Mouse (Mus musculus) neural tube, embryonic 12.5 days (tissue): ENCODE measurements around the gene Pyroxd2. TPM values are rescaled to one million over a fixed set of nuclear protein-coding genes. Genes with fewer than 3 reads are reported as not detected.

Source experiments
- ATAC-seq: fragments of 200-750 bp; cut with Nextera tagmentation; 2 replicates; pipeline ENCODE4 v1.8.0; 2017; ENCODE audit warnings: low read depth, mild to moderate bottlenecking, moderate TSS enrichment, moderate library complexity; ENCODE audit not compliant: low FRiP score
- H3K27ac ChIP-seq: fragments of 300-500 bp; sonication (generic); 2 replicates; pipeline ENCODE4 v1.5.1; 2016
- H3K27me3 ChIP-seq: fragments of 300-500 bp; sonication (generic); replicated peaks from 2 replicates; pipeline ENCODE4 v1.6.1; 2016; ENCODE audit warnings: mild to moderate bottlenecking
- H3K36me3 ChIP-seq: fragments of 300-500 bp; sonication (generic); 2 replicates; pipeline ENCODE4 v1.6.1; 2016; ENCODE audit warnings: mild to moderate bottlenecking
- H3K4me1 ChIP-seq: fragments of 300-500 bp; sonication (generic); 2 replicates; pipeline ENCODE4 v1.6.1; 2016
- H3K4me2 ChIP-seq: fragments of 300-500 bp; sonication (generic); replicated peaks from 2 replicates; pipeline ENCODE4 v1.6.1; 2016; ENCODE audit warnings: mild to moderate bottlenecking
- H3K4me3 ChIP-seq: fragments of 300-500 bp; sonication (generic); 2 replicates; pipeline ENCODE4 v1.5.1; 2016
- H3K9ac ChIP-seq: fragments of 300-500 bp; sonication (generic); 2 replicates; pipeline ENCODE4 v1.6.1; 2016; ENCODE audit warnings: mild to moderate bottlenecking
- H3K9me3 ChIP-seq: fragments of 300-500 bp; sonication (generic); 2 replicates; pipeline ENCODE4 v1.6.1; 2016; ENCODE audit warnings: mild to moderate bottlenecking
- WGBS: fragments of 180-500 bp; shearing (Covaris S2); methylation state at CpG from one replicate; pipeline ENCODE4 v1.1.7; 2016; 5-methylcytosine and 5-hydroxymethylcytosine counted together
- polyA plus RNA-seq: library from polyadenylated mRNA; unstranded; fragments of >200 nt; fragmentation: Nextera tagmentation; extraction: Ambion mirVana; gene quantifications from 2 replicates; pipeline ENCODE4 v1.2.1, GENCODE M21; 2016

Gene Pyroxd2
- polyA plus RNA-seq, 1 experiment from 2014 or later: 1.9 TPM

DNA sequence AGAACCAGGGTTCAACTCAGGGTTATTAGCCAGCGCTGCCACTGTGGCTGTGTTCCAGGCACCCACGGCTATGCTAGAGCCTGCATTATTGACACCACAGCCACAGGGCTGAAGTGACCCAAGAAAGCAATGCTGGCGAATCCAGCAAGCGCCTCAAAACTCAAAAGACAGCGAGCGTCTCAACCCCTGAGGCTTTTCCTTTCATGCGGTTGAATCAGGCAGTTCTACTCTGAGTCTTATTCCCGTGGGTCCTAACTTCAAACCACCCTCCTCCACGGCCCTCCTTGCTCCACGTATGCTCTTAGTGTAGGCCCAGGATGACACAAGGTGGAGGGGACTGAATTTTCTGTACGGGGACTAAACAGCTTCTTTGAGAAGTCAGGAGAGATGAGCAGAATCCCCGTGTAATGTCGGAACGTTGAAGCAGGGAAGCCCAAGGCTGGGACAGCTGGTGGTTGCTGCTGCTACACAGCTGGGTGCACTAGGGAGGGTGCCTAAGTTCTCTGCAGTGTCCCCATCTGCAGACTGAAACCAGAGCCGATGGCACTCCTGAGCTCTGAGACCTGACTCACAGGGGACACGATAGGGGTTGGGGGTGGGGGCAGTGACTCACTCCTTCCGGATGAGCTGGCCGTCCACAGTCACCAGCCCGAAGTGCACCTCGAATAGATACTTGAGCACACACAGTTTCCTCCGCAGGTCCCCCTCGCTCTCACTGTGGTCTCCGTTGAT is 17.7 kb upstream of the Pyroxd2 start:
- no peak overlapping the region for H3K9ac ChIP-seq
- 0 out of 2 replicates have a peak, but pooled peaks cover 3% of the 10 kb centered on the region for H3K4me1 ChIP-seq
- H3K27ac ChIP-seq: no peak overlapping the region
- H3K4me3 ChIP-seq: no peak overlapping the region
- H3K27me3 ChIP-seq: no peaks in the 10 kb centered on the region
- WGBS: 81% methylated on average over 23 of the region's 23 CpGs
- no peak overlapping the region for H3K4me2 ChIP-seq
- no peaks in the 10 kb centered on the region for H3K36me3 ChIP-seq
- no peaks in the 10 kb centered on the region for H3K9me3 ChIP-seq
- ATAC-seq: no peak

GRCm38 (mm10) chr19:42769648-42770047 is 17.1 kb upstream of the Pyroxd2 start:
- WGBS: 91% methylated on average over 10 of the region's 10 CpGs
- Histone ChIP-seq H3K36me3 (no peaks in the 10 kb centered on the region), H3K4me3 (no peak overlapping the region), H3K27ac (no peak overlapping the region), H3K4me1 (0 out of 2 replicates have a peak, but pooled peaks cover 3% of the 10 kb centered on the region), H3K27me3 (no peaks in the 10 kb centered on the region), H3K9me3 (no peaks in the 10 kb centered on the region), H3K4me2 (no peak overlapping the region), H3K9ac (no peak overlapping the region)
- ATAC-seq: no peak

GRCm38 (mm10) chr19:42767361-42767760 is 14.8 kb upstream of the Pyroxd2 start:
- no peak overlapping the region for H3K4me2 ChIP-seq
- ATAC-seq: no peak
- no peaks in the 10 kb centered on the region for H3K27me3 ChIP-seq
- no peak overlapping the region for H3K27ac ChIP-seq
- no peak overlapping the region for H3K4me3 ChIP-seq
- 0 out of 2 replicates have a peak, but pooled peaks cover 3% of the 10 kb centered on the region for H3K4me1 ChIP-seq
- no peak overlapping the region for H3K9ac ChIP-seq
- no peaks in the 10 kb centered on the region for H3K36me3 ChIP-seq
- H3K9me3 ChIP-seq: no peaks in the 10 kb centered on the region
- WGBS: 39% methylated on average over 8 of the region's 8 CpGs

- Histone ChIP-seq H3K4me3 (no peak overlapping the region), H3K4me2 (no peak overlapping the region), H3K36me3 (0 out of 2 replicates have a peak, but pooled peaks cover 4% of the 10 kb centered on the region), H3K9me3 (no peaks in the 10 kb centered on the region), H3K4me1 (0 out of 2 replicates have a peak, but pooled peaks cover 3% of the 10 kb centered on the region), H3K27ac (no peak overlapping the region), H3K27me3 (no peaks in the 10 kb centered on the region), H3K9ac (no peak overlapping the region)
- 81% methylated on average over 10 of the region's 10 CpGs for WGBS
- no peak for ATAC-seq
Measured at GRCm38 (mm10) chr19:42764398-42764797, 11.8 kb upstream of the Pyroxd2 start.

DNA sequence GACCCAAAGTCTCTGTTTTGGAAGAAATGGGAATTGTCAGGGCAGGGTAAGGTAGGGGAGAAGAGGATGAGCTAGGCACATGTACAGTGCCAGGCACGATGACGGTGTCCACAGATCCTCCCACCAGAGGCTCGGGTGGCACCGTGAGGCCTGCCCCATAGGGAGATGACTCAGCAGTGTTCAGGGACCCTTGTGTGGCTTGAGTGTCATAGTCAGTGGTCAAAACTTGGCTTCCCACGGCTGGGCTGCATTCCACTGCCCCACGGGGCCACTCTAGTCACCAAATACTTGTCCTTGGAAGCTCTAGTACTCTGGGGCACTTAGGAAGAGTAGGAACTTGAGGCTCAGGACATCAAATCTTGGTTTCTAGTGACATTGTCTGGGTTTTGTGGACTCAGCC is 4.1 kb upstream of the Pyroxd2 start:
- no peak overlapping the region for H3K4me3 ChIP-seq
- H3K4me1 ChIP-seq: peaks cover 17% of the 10 kb centered on the region
- 0 out of 2 replicates have a peak, but pooled peaks cover 4% of the 10 kb centered on the region for H3K36me3 ChIP-seq
- no peak overlapping the region for H3K9ac ChIP-seq
- H3K9me3 ChIP-seq: no peaks in the 10 kb centered on the region
- H3K27me3 ChIP-seq: 0 out of 2 replicates have a peak, but pooled peaks cover 3% of the 10 kb centered on the region
- no peak overlapping the region for H3K27ac ChIP-seq
- H3K4me2 ChIP-seq: no peak overlapping the region
- ATAC-seq: no peak
- 92% methylated on average over 6 of the region's 6 CpGs for WGBS

DNA sequence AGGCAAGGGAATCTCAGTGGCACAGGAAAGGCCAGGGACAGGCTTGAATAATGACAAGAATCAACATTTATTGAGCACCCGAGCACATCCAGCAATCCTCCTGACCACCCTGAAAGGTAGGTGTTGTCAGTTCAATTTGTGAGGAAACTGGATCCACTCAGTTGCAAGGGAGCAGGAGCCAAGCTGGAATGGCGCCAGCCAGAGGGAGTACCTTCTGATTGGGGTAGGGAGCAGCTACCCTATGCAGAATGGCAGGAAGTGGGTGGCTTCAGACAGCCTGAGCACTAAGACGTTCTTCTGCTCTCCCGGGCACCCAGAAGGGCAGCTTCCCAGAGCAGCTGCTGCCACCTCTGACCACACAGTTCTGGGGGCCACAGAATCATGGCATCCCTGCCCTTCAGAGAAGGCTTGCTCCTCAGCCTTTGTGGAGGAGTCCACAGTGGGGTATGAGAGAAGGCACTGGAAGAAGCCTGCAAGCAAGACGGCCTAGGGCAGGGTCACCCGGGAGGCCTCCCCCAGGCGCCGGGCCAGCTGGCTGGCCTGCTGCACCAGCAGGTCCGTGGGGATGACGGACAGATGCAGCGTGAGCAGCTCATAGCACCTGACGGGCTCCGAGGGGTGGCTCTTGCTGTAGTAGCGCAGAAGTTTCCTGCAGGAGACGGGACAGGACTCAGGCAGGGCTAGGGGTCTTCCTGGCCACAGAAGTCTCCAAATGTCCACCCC is 2.7 kb upstream of the Pyroxd2 start:
- H3K36me3 ChIP-seq: no peaks in the 10 kb centered on the region
- no peak for ATAC-seq
- H3K27ac ChIP-seq: no peak overlapping the region
- H3K4me2 ChIP-seq: no peak overlapping the region
- H3K27me3 ChIP-seq: 0 out of 2 replicates have a peak, but pooled peaks cover 3% of the 10 kb centered on the region
- H3K9me3 ChIP-seq: no peaks in the 10 kb centered on the region
- H3K4me1 ChIP-seq: peaks cover 17% of the 10 kb centered on the region
- 83% methylated on average over 15 of the region's 15 CpGs for WGBS
- no peak overlapping the region for H3K4me3 ChIP-seq
- no peak overlapping the region for H3K9ac ChIP-seq

DNA sequence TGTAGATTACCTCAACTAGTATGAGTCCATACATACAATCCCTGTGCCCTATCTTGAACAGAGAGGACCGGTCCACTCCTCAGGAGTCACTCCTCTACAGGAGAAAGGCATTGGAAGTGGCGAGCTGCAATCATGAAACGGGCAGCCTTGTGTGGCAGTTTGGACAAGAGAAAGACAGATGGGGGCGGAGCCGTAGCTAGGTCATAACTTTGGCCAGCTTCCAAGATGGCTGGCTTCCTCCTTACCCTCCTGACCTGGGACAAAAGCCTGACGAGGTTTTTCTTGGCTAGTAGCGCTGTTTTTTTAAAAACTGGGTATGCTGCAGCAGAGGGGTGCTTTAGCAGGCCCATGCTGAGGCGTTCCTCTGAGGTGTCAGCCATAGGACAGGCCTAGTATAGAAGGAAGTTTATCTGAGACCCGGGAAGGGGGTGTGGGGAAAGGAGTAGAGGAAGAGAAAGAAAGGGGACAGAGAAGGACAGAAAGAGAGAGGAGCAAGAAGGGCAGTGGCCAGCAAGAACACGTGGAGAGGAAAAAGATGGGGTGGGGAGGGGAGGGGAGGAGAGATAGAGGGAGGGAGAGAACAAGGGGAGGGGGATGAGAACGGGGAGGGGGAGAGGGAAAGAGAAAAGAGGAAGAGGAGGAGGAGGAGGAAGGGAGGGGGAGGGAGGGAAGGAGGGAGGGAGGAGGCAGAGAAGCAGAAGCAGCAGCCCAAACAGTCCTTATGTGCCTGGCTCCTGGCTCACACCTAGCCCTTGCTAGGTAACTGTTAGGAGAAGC is 754 bp upstream of the Pyroxd2 start:
- H3K4me3 ChIP-seq: no peak overlapping the region
- no peak overlapping the region for H3K9ac ChIP-seq
- H3K36me3 ChIP-seq: no peaks in the 10 kb centered on the region

DNA sequence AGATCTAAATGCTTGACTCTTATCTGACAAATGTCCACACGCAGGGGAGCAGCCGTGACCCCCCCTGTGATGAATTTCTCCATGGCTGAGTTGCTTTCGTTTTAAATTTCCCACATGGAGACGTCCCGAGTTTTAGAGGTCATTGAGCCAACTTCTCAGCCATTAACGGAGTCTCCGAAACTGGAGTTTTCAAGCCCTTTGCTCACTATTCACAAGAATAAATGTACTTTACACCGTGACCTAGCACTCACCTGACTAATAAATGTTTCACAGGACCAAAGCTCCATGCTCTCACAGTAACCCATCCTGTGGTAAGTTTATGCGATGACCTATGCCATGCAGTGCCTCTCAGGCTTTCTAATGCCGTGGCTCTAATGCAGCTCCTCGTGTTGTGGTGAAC is 2.4 kb downstream of the Pyroxd2 start:
- Histone ChIP-seq H3K9me3 (no peaks in the 10 kb centered on the region), H3K4me3 (no peak overlapping the region), H3K27ac (no peak overlapping the region), H3K36me3 (no peaks in the 10 kb centered on the region), H3K27me3 (no peaks in the 10 kb centered on the region), H3K4me2 (no peak overlapping the region), H3K9ac (no peak overlapping the region), H3K4me1 (peaks cover 21% of the 10 kb centered on the region)
- ATAC-seq: no peak
- 82% methylated on average over 11 of the region's 11 CpGs for WGBS

More for the DNA sequence above, 754 bp upstream of the Pyroxd2 start:
- no peaks in the 10 kb centered on the region for H3K27me3 ChIP-seq
- ATAC-seq: peak; percentile 15; the same call in 1 of the 2 replicates
- peak overlapping the region; percentile 58 for H3K4me2 ChIP-seq
- H3K4me1 ChIP-seq: peaks cover 21% of the 10 kb centered on the region
- no peaks in the 10 kb centered on the region for H3K9me3 ChIP-seq
- WGBS: 34% methylated on average over 11 of the region's 11 CpGs
- no peak overlapping the region for H3K27ac ChIP-seq

DNA sequence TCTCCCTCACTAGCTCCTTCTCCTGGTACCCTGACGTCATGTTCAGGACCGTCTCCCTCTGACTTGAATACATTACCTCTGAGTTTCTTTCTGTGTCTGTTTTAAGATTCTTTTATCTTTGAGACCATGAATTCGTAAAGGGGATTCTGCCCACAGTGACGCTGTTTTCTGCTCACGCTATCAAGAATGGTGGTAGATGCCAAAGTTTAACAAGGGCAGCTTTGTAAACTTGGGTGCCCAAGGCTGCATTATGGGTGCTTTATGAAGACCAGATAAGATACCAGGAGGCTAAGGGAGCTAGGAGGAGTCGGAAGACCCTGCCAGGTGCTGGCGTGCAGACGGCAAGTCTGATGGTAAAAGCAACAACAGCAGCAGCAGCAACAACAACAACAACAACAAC is 5.9 kb downstream of the Pyroxd2 start:
- no peak for ATAC-seq
- peaks cover 9% of the 10 kb centered on the region; the same call in 1 of the 2 replicates for H3K4me1 ChIP-seq
- H3K36me3 ChIP-seq: no peaks in the 10 kb centered on the region
- H3K27ac ChIP-seq: no peak overlapping the region
- H3K27me3 ChIP-seq: 0 out of 2 replicates have a peak, but pooled peaks cover 4% of the 10 kb centered on the region
- no peaks in the 10 kb centered on the region for H3K9me3 ChIP-seq
- WGBS: 89% methylated on average over 8 of the region's 8 CpGs
- no peak overlapping the region for H3K9ac ChIP-seq
- H3K4me3 ChIP-seq: no peak overlapping the region
- H3K4me2 ChIP-seq: no peak overlapping the region

- Histone ChIP-seq H3K9ac (no peak overlapping the region), H3K27ac (no peak overlapping the region), H3K36me3 (no peaks in the 10 kb centered on the region), H3K27me3 (0 out of 2 replicates have a peak, but pooled peaks cover 4% of the 10 kb centered on the region), H3K4me1 (peaks cover 9% of the 10 kb centered on the region; the same call in 1 of the 2 replicates), H3K4me3 (no peak overlapping the region), H3K4me2 (no peak overlapping the region), H3K9me3 (no peaks in the 10 kb centered on the region)
- 77% methylated on average over 4 of the region's 4 CpGs for WGBS
- no peak for ATAC-seq
Measured at GRCm38 (mm10) chr19:42745869-42746224, 6.7 kb downstream of the Pyroxd2 start.

GRCm38 (mm10) chr19:42745084-42745868 is 7.3 kb downstream of the Pyroxd2 start:
- Histone ChIP-seq H3K4me2 (no peak overlapping the region), H3K27ac (no peak overlapping the region)

More at GRCm38 (mm10) chr19:42745084-42745868, 7.3 kb downstream of the Pyroxd2 start:
- WGBS: 60% methylated on average over 9 of the region's 9 CpGs
- Histone ChIP-seq H3K9ac (no peak overlapping the region), H3K4me1 (peaks cover 9% of the 10 kb centered on the region; the same call in 1 of the 2 replicates), H3K36me3 (no peaks in the 10 kb centered on the region), H3K9me3 (no peaks in the 10 kb centered on the region), H3K27me3 (0 out of 2 replicates have a peak, but pooled peaks cover 6% of the 10 kb centered on the region), H3K4me3 (no peak overlapping the region)
- ATAC-seq: no peak
